Mouse (Mus musculus): ENCODE results near the gene Lrrc45.
"Not testable (repeated sequence)": the region's sequence is repeated elsewhere in the genome, so short reads cannot be mapped to it uniquely, and the experiment has no call there.

Gene Lrrc45

GRCm38 (mm10) chr11:120713580-120714518 is at the start of gene Lrrc45, which contains the start of gene Cenpx:
Gene Lrrc45, plus strand, starts transcription at chr11:120713925.
Gene Cenpx, minus strand, starts transcription at chr11:120713738.
- DNase-seq (ENCODE audit: low spot score), result peak; percentile 99

DNA sequence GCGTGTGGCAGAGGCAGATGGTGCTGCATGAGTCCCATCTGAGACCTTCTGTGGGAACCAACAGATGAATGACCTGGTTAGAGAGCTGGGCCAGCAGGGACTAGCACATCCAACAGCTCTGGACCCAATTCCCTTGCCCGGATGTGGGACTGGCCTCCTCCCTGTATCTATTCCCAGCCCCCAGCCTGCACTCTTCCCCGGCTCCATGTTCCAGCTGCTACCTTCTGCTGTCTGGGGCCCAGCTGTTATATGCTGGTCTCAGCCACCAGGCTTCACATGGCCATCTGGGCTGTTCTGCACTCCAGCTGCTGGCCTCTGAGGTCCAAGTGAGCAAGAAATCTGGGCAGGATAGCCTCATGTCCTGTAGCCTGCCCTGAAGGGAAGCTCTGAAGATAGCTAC is 48.3 kb upstream of the Lrrc45 start:
- peak; percentile 68 for DNase-seq (ENCODE audit: low spot score)

GRCm38 (mm10) chr11:120666617-120667016 is 47.1 kb upstream of the Lrrc45 start:
- no peak for DNase-seq (ENCODE audit: low spot score)

DNA sequence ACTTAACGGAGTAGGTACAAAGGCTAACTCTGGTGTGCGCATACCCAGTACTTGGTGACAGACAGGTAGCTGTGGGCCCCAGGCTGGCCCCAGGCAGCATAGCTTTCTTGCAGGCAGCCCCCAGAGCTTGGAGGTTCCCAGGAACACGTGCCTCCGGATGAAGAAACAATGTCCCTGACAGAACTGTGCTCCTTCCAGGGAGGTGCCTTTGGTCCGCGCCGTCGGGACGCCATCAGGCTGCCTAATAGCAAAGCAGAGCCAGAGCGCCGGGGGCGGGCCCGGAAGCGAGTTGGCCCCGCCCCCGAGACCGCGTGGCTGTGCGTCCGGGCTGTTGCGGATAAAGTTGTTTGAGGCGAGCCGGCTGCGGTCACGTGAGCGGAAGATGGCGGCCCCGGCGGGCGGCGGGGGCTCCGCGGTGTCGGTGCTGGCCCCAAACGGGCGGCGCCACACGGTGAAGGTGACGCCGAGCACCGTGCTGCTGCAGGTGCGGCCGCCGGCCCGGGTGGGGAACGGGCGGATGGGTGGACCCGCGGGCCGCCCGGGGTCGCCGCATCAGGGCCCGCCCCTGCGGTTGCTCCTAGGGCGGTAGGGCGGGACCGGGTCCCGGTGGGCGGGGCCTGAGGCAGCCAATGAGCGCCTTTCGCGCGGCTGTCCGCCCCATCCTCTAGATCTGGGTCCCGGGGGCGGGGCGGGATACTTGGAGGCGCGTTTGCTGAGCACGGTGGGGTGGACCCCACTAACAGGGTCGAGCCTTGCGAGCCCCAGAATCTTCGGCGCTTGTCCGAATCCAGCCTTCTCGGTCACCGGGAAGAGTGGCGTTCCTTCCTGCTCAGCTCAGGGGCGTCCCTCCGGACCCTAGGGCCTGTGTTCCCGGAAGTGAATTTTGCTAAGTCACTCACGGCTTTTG is 40.8 kb upstream of the Lrrc45 start, which contains the start of gene Aspscr1:
Aspscr1 (plus strand) TSS at position 287 of the 907 bp plus-strand sequence.
- DNase-seq (ENCODE audit: low spot score), result peak; percentile 96

DNA sequence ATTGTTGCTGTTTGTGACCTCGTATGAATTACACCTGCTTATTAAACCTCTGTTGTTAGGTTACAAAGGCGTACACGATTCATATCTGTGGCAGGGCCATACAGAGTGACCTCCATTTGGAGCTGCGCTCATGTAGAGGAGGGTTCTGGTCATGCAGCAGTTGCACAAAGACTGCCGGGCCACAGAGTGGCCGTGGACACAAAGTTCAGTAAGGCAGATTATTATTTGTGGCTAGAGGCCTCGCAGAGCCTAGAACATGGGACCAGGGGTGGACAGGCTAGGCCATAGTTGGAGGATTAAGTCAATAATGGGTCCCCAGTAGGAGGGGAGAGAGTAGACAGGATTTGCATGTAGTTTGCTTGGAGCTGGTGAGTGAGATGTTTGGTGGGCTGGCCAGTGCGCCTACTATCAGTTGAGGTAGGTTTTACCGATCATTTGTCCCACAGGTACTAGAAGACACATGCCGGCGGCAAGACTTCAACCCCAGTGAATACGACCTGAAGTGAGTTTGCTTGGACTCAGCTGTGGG is 40.1 kb upstream of the Lrrc45 start:
- DNase-seq (ENCODE audit: low spot score), result no peak

- DNase-seq (ENCODE audit: low spot score), result not testable (repeated sequence)
Observed at GRCm38 (mm10) chr11:120675875-120676274, 37.9 kb upstream of the Lrrc45 start.

GRCm38 (mm10) chr11:120676951-120677350 is 36.8 kb upstream of the Lrrc45 start:
- DNase-seq (ENCODE audit: low spot score), result no peak

DNA sequence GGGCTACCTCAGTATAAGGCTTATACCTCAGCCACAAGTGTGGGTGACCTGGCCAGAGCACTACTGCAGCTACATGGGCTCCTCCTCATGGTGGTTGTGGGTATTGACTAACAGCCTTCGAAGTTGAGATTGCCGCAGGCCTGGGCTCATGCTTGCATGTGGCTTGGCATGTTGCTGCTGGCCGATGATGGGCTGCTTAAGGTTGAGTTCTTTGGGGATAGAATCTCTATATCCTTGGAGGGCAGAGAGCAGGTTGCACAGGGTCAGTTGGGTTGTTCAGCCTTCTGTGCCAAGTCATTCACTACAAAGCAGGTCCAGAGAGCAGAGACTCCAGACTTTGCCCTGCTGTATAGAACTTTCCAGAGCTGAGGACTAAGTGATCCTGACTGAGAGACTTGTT is 33.8 kb upstream of the Lrrc45 start:
- DNase-seq (ENCODE audit: low spot score), result peak; percentile 46

- no peak for DNase-seq (ENCODE audit: low spot score)
Observed at GRCm38 (mm10) chr11:120682683-120683082, 31.0 kb upstream of the Lrrc45 start.

DNA sequence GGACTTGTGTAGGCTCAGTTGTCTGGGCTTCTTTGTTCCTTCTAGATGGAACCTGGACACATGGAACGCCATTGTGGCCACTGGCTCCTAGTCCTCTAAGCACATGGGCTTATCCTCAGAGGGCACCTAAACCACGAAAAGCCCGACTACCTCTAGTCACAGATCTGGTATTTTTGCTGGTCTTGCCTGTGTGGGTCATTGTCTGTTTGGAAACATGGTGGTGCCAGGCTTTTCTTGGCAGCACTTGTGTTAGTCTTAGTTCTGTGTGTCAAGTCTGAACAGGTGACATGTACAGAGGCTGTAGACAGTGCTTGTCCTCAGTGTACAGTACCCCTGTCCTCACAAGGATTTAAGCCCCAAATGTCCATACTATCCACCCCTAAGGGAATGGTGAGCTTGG is 30.2 kb upstream of the Lrrc45 start:
- no peak for DNase-seq (ENCODE audit: low spot score)

DNA sequence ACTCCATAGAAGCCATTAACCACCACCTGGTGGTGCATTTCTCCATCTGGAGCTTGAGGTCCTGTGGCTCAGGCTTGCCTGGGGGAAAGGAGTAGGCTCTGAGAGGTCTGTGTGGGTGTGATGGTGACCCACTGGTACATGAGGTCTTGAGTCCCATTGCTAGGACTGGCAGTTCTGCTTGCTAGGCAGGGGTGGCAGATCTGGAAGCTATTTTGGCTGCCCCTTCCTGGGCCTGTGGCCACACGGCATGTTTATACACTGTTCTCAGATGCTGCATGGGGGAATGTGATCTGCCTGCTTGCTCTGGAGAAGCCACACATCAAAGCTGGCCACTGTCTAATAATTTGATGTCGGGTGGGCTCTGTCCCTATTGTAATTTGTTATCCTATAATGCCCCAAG is 29.6 kb upstream of the Lrrc45 start:
- no peak for DNase-seq (ENCODE audit: low spot score)

- peak; percentile 82 for DNase-seq (ENCODE audit: low spot score)
Observed at GRCm38 (mm10) chr11:120684660-120685059, 29.1 kb upstream of the Lrrc45 start.

GRCm38 (mm10) chr11:120686650-120687272 is 27.0 kb upstream of the Lrrc45 start:
- DNase-seq (ENCODE audit: low spot score), result peak; percentile 79

DNA sequence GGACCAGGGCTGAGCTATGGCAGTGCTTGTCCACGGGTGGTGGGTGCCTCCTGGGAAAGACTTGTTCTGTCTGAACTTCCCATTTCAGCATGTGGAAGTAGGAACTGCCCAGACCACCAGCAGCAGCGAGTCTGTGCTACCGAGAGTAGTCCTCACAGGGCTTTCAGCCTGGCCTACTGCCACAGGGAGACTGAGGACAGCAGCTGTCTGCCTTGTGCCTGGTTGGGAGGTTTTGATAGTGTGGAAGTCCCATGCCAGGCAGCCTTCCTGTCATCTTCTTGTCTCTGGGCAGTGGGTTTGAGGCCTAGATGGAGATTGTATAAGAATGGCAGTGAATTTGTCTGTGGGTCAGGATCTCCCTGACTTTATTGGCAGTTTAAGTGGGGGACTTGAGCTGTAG is 24.4 kb upstream of the Lrrc45 start:
- no peak for DNase-seq (ENCODE audit: low spot score)

- DNase-seq (ENCODE audit: low spot score), result no peak
Observed at GRCm38 (mm10) chr11:120692471-120693011, 21.2 kb upstream of the Lrrc45 start.

DNA sequence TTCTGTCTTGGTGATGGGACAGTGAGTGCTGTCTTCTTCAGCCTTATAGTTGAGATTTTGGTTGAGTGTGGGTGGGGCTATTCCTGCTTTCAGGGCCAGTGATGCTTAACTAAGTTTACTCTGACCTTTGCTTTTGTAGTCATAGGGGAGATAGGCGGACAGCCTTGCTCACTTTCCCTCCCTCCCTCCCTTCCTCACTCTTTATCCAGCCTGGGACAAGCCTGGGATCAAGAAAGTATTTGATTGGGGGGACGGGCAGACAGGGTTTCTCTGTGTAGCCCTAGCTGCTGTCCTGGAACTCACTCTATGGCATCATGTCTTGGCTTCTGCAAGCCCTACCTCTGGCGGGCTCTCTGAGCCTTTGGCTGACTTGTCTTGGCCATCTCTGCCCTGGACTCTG is 20.3 kb upstream of the Lrrc45 start:
- DNase-seq (ENCODE audit: low spot score), result no peak

DNA sequence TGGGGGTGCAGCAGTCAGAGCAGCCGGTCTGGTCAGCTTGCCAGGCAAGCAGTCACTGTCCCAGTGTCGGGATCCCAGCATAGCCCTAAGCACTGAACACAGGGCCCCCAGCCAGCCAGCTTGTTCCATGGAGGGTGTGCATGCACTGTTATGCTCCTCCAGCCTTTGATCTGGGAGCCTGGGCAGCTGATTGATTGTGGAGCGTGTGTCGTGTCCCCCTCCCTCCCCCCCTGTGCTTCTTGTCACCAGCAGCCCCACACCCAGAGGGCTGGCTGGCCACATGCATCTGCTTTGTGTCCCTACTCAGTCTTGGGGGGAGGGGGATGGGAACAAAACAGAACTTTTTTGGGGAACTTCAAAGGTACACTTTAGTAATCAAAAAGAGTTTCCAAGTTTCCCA is 18.5 kb upstream of the Lrrc45 start:
- no peak for DNase-seq (ENCODE audit: low spot score)

GRCm38 (mm10) chr11:120695641-120696040 is 18.1 kb upstream of the Lrrc45 start:
- no peak for DNase-seq (ENCODE audit: low spot score)

GRCm38 (mm10) chr11:120696568-120696967 is 17.2 kb upstream of the Lrrc45 start:
- no peak for DNase-seq (ENCODE audit: low spot score)

DNA sequence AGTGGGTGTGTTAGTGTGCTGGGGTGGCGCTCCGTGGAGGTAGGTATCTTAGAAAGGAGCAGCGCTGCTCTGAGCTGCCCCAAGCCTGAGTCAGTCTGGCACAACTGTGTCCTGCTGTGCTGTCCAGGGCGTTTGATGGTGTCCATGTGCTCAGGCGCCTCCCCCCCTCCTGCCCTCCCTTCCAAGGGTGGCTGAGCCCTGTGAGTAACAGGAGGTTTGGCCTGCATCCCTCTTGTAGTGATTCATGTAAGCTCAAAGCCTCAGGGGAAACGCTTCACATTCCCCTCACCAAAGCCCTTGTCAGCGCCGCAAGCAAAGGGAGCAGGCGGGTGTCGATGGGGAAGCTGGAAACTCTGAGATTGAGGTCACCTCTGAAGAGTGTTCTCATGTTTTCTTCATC is 16.0 kb upstream of the Lrrc45 start:
- no peak for DNase-seq (ENCODE audit: low spot score)

DNA sequence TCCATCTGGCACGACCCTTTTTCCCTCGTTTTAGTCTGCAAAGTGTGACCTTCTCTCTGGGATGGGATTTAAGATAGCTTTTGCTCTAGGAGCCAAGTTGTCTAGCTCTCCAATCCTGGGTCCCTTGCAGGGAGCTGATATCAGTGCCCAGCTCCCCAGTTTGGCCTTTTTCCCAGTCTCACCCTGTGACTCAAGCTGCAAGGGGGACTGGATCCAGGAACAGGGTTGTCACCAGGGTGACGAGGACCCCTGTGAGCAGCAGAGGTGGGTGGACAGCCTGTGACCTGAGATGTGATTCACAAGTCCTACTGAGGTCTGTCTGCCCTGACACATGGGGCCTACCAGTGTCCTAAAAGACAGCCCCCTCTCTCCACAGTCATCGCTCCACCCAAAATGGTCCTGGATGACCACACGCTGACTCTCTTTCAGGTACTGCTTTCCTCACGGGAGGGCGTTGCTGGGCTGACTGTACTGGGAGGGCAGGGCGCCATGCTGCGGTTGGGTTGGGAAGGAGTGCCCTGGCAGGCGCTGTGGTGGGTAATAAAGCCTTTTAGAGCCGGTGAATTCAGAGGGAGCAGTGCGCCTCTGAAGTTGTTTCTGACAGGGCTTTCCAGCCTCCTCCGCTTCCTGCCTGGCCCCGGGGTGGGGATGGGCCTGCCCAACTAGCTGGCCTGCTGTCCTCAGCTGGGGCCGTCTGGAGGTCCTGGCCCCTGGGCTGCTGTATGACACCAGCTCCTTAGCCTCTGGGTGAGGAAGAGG is 9.8 kb upstream of the Lrrc45 start:
- no peak for DNase-seq (ENCODE audit: low spot score)
